Mouse (Mus musculus) limb, embryonic 12.5 days (tissue): ENCODE measurements at regions not wholly inside any gene's neighbourhood (a gene's known extent, or its start where the extent isn't known, plus 50 kb on each side); places are given as distances from the start of the nearest gene placed in this dataset.
A peak's percentile ranks its signal among the peaks of the same experiment; 100 is the strongest.

ENCODE experiments used
- ATAC-seq: fragments of 200-750 bp; cut with Nextera tagmentation; 2 replicates; pipeline ENCODE4 v1.8.0; 2017; ENCODE audit warnings: low read depth, moderate TSS enrichment; ENCODE audit not compliant: insufficient number of reproducible peaks, insufficient read depth, low FRiP score, low TSS enrichment
- H3K27ac ChIP-seq: fragments of 300-500 bp; sonication (generic); 2 replicates; pipeline ENCODE4 v1.5.1; 2016; ENCODE audit warnings: mild to moderate bottlenecking, moderate library complexity
- H3K27me3 ChIP-seq: fragments of 300-500 bp; sonication (generic); 2 replicates; pipeline ENCODE4 v1.6.1; 2016; ENCODE audit warnings: mild to moderate bottlenecking, moderate library complexity
- H3K36me3 ChIP-seq: fragments of 300-500 bp; sonication (generic); 2 replicates; pipeline ENCODE4 v1.6.1; 2016; ENCODE audit warnings: mild to moderate bottlenecking, moderate library complexity
- H3K4me1 ChIP-seq: fragments of 300-500 bp; sonication (generic); replicated peaks from 2 replicates; pipeline ENCODE4 v1.6.1; 2016
- H3K4me2 ChIP-seq: fragments of 300-500 bp; sonication (generic); 2 replicates; pipeline ENCODE4 v1.6.1; 2016; ENCODE audit warnings: mild to moderate bottlenecking, moderate library complexity
- H3K4me3 ChIP-seq: fragments of 300-500 bp; sonication (generic); replicated peaks from 2 replicates; pipeline ENCODE4 v1.5.1; 2016; ENCODE audit warnings: mild to moderate bottlenecking
- H3K9ac ChIP-seq: fragments of 300-500 bp; sonication (generic); replicated peaks from 2 replicates; pipeline ENCODE4 v1.6.1; 2016; ENCODE audit warnings: mild to moderate bottlenecking, moderate library complexity
- H3K9me3 ChIP-seq: fragments of 300-500 bp; sonication (generic); 2 replicates; pipeline ENCODE4 v1.6.1; 2016; ENCODE audit warnings: mild to moderate bottlenecking, moderate library complexity
- WGBS: fragments of 180-500 bp; shearing (Covaris S2); methylation state at CpG from one replicate; pipeline ENCODE4 v1.1.7; 2016; 5-methylcytosine and 5-hydroxymethylcytosine counted together

DNA sequence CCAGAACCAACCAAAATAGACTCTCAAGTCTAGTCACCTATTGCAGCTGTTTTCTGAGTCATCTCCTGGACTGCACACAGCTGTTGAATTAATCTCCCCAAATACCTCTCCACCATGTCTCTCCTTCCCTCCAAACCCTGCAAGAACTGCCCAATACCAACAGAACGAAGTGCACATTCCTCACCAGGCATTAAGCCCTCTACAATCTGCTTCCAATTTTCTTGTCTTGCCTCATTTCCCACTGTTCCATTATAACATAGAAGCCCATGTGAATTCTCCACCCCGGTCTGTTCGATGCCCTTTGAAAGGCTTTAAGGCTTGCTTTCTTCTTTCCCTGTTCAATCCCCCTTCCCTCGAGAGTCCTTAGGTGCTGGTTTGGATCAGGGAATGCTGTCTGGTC, 264.9 kb upstream of the Tenm3 start:
- Histone ChIP-seq H3K4me1 (peaks cover 33% of the 10 kb centered on the region), H3K4me3 (no peak overlapping the region), H3K27ac (peak overlapping the region; percentile 69), H3K9ac (no peak overlapping the region), H3K36me3 (no peaks in the 10 kb centered on the region), H3K4me2 (peak overlapping the region; percentile 32), H3K9me3 (no peaks in the 10 kb centered on the region), H3K27me3 (no peaks in the 10 kb centered on the region)
- WGBS = 19% methylated on average over 4 of the region's 4 CpGs
- peak; percentile 87 for ATAC-seq

DNA sequence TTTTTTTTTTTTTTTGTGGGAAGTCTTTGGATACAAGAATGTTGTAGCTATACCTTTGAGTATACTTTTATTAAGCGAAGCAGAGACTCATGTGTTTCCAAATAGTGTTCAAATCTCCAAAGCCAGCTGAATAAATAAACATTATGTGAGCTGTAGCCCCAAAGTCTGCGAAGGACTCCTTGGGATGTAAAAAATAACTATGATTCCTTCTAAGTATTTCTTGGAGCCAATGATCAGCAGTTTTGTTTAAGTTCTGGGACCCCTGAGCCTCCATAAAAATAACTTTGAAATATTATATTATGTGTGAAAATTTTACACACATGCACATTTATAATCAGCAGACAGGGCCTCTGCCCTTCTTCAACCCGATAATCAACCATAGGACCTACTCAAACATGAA, 262.8 kb upstream of the Tenm3 start:
- H3K4me1 ChIP-seq = peaks cover 33% of the 10 kb centered on the region
- no peak for ATAC-seq
- 61% methylated on average over 3 of the region's 3 CpGs for WGBS
- no peaks in the 10 kb centered on the region for H3K27me3 ChIP-seq
- H3K9ac ChIP-seq = no peak overlapping the region
- no peak overlapping the region for H3K4me3 ChIP-seq
- H3K36me3 ChIP-seq = no peaks in the 10 kb centered on the region
- no peaks in the 10 kb centered on the region for H3K9me3 ChIP-seq
- no peak overlapping the region for H3K4me2 ChIP-seq
- H3K27ac ChIP-seq = no peak overlapping the region

GRCm38 (mm10) chr8:49101156-49101555, 257.4 kb upstream of the Tenm3 start:
- ATAC-seq = no peak
- 0 out of 2 replicates have a peak, but pooled peaks cover 5% of the 10 kb centered on the region for H3K4me1 ChIP-seq
- H3K9ac ChIP-seq = no peak overlapping the region
- peaks cover 9% of the 10 kb centered on the region for H3K9me3 ChIP-seq
- no peaks in the 10 kb centered on the region for H3K36me3 ChIP-seq
- no peak overlapping the region for H3K27ac ChIP-seq
- no peak overlapping the region for H3K4me3 ChIP-seq
- WGBS = 72% methylated on average over 7 of the region's 7 CpGs
- no peaks in the 10 kb centered on the region for H3K27me3 ChIP-seq
- no peak overlapping the region for H3K4me2 ChIP-seq

DNA sequence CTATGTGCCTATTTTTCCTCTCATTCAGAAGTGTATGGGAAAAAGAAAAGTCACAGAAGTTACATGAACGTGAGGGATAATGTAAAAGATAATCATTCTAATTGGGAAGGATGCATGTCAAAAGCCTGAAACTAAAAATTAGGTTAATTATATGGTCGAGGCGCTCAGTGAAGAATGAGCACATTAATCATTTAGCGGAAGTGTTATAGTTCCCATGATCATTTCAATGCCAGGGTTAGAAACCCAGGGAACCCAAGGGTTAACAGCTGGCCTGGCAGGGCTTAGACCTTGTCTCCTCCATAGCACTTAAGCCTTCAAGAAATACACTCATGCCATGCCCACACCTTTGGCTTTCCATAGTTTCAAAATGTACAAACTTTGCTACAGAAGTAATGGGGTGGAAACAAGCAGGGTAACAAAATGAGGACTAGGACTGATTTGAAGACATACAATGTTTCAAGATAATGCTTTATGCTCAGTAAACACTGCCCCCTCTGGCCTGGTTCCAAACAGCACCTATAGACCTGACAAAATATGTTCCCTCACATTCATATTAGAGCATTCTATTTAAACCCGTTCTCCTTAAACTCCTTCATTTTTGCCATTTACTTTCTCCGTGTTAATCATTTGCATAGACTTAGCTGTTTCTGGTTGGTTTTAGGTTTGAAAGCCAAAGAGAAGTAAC, 240.6 kb upstream of the Tenm3 start:
- H3K27me3 ChIP-seq = no peaks in the 10 kb centered on the region
- H3K9ac ChIP-seq = no peak overlapping the region
- H3K4me1 ChIP-seq = no peaks in the 10 kb centered on the region
- ATAC-seq = no peak
- no peaks in the 10 kb centered on the region for H3K9me3 ChIP-seq
- H3K27ac ChIP-seq = no peak overlapping the region
- WGBS = 83% methylated on average over 6 of the region's 6 CpGs
- no peaks in the 10 kb centered on the region for H3K36me3 ChIP-seq
- no peak overlapping the region for H3K4me2 ChIP-seq
- no peak overlapping the region for H3K4me3 ChIP-seq

GRCm38 (mm10) chr8:49069451-49069850, 225.7 kb upstream of the Tenm3 start:
- Histone ChIP-seq H3K9me3 (no peaks in the 10 kb centered on the region), H3K4me3 (no peak overlapping the region), H3K9ac (no peak overlapping the region), H3K4me2 (no peak overlapping the region), H3K4me1 (no peaks in the 10 kb centered on the region), H3K36me3 (no peaks in the 10 kb centered on the region), H3K27ac (no peak overlapping the region), H3K27me3 (no peaks in the 10 kb centered on the region)
- ATAC-seq = no peak
- WGBS = 55% methylated on average over 5 of the region's 5 CpGs

- H3K9me3 ChIP-seq = no peaks in the 10 kb centered on the region
- H3K9ac ChIP-seq = no peak overlapping the region
- WGBS = 59% methylated on average over 3 of the region's 3 CpGs
- no peak overlapping the region for H3K27ac ChIP-seq
- H3K4me3 ChIP-seq = no peak overlapping the region
- H3K36me3 ChIP-seq = no peaks in the 10 kb centered on the region
- ATAC-seq = no peak
- no peaks in the 10 kb centered on the region for H3K4me1 ChIP-seq
- H3K4me2 ChIP-seq = no peak overlapping the region
- H3K27me3 ChIP-seq = no peaks in the 10 kb centered on the region
These were observed 219.5 kb upstream of the Tenm3 start for GRCm38 (mm10) chr8:49063256-49063655.

DNA sequence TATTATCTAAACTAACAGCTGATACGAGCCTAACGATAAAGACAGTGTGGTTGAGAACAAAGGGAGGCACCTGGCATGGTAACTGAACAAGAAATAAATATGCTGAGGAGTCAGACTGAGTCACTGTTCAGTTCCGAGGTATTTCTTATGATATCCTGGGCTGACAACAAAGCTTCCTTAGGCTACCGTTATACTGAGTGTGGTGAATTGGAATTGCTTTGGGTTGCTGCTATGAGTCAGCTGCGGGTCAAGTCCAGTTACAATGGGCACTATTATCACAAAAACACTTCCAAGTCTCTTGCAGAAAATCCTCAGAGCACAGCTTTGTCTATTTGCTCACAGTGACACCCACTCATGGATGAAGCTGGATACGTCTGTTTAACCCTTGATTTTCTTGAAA, 199.5 kb upstream of the Tenm3 start:
- H3K4me3 ChIP-seq = no peak overlapping the region
- H3K9ac ChIP-seq = no peak overlapping the region
- H3K36me3 ChIP-seq = no peaks in the 10 kb centered on the region
- no peaks in the 10 kb centered on the region; the same call in 1 of the 2 replicates for H3K9me3 ChIP-seq
- ATAC-seq = no peak
- H3K4me2 ChIP-seq = no peak overlapping the region
- 78% methylated on average over 6 of the region's 6 CpGs for WGBS
- H3K4me1 ChIP-seq = peaks cover 3% of the 10 kb centered on the region; the same call in 1 of the 2 replicates
- no peak overlapping the region for H3K27ac ChIP-seq
- no peaks in the 10 kb centered on the region for H3K27me3 ChIP-seq

DNA sequence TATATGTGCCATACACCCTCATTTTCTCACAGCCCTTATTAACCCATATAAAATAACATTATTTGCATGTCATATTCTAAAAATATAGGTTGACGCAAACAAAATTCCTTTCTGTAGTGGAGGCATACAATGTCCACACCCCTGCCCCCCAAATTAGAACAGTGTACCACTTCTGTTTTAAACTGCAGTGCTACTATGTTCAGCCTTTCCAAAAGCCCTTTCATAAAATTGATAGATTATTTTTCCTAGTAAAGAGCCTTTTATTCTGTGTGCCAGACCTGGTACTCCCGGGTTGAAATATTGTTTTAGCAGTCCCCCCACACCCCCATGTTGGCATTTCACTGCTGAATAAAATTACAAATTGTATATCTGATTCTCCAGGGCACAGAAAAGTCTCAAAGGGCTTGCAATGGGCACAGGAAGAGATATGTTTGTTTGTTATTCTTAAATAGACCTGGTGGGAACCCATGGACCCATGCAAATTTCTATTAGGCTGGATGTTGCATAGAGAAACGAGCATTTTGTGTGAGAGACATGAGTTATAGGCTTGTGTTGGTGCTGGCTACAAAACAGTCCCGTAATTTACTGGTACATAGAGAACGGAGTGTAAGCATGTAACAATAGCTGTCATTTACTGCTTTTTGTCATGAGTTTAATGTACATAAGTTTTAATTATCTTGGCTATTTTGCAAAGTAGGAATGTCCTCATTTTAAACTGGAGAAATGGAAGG, 192.4 kb upstream of the Tenm3 start:
- no peak for ATAC-seq
- H3K4me1 ChIP-seq = no peaks in the 10 kb centered on the region
- H3K9me3 ChIP-seq = no peaks in the 10 kb centered on the region; the same call in 1 of the 2 replicates
- H3K9ac ChIP-seq = no peak overlapping the region
- H3K27me3 ChIP-seq = no peaks in the 10 kb centered on the region
- H3K4me3 ChIP-seq = no peak overlapping the region
- WGBS = 78% methylated on average over 5 of the region's 5 CpGs
- H3K4me2 ChIP-seq = no peak overlapping the region
- H3K27ac ChIP-seq = no peak overlapping the region
- H3K36me3 ChIP-seq = no peaks in the 10 kb centered on the region

- H3K9ac ChIP-seq = no peak overlapping the region
- H3K4me1 ChIP-seq = no peaks in the 10 kb centered on the region
- H3K4me2 ChIP-seq = no peak overlapping the region
- no peak overlapping the region for H3K4me3 ChIP-seq
- H3K27ac ChIP-seq = no peak overlapping the region
- ATAC-seq = no peak
- 21% methylated on average over 8 of the region's 8 CpGs for WGBS
- no peaks in the 10 kb centered on the region; the same call in 1 of the 2 replicates for H3K9me3 ChIP-seq
- H3K27me3 ChIP-seq = no peaks in the 10 kb centered on the region
- H3K36me3 ChIP-seq = no peaks in the 10 kb centered on the region
These were observed 191.8 kb upstream of the Tenm3 start for GRCm38 (mm10) chr8:49035519-49035918.

GRCm38 (mm10) chr8:49030255-49030654, 186.5 kb upstream of the Tenm3 start:
- Histone ChIP-seq H3K4me1 (no peaks in the 10 kb centered on the region), H3K4me2 (no peak overlapping the region), H3K9ac (no peak overlapping the region), H3K27ac (no peak overlapping the region), H3K27me3 (no peaks in the 10 kb centered on the region), H3K36me3 (no peaks in the 10 kb centered on the region), H3K4me3 (no peak overlapping the region), H3K9me3 (no peaks in the 10 kb centered on the region)
- 78% methylated on average over 5 of the region's 5 CpGs for WGBS
- no peak for ATAC-seq

DNA sequence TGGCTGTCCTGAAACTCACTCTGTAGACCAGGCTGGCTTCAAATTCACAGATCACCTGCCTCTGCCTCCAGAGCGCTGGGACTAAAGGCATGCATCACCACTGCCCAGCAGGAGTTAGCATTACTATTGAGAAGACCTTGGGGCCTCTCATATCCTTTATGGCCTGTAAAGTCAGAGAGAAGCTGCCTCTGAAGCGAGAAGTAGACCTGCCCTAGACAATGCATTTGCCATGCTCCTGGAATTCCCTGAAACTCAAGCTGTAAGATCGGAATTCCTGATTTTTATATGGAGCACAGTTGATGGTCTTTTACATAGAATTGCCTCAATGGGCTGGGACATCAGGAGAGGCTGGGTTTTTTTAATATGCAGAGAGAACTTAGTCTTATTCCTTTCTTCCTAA, 174.0 kb upstream of the Tenm3 start:
- no peaks in the 10 kb centered on the region for H3K9me3 ChIP-seq
- no peak for ATAC-seq
- no peak overlapping the region for H3K4me3 ChIP-seq
- H3K9ac ChIP-seq = no peak overlapping the region
- H3K4me1 ChIP-seq = no peaks in the 10 kb centered on the region
- WGBS = 68% methylated on average over 3 of the region's 3 CpGs
- no peak overlapping the region for H3K27ac ChIP-seq
- H3K36me3 ChIP-seq = no peaks in the 10 kb centered on the region
- no peak overlapping the region for H3K4me2 ChIP-seq
- H3K27me3 ChIP-seq = no peaks in the 10 kb centered on the region; the same call in 1 of the 2 replicates
